12 mouse cellular contexts compared by ENCODE assay signal in the genomic region with DNA sequence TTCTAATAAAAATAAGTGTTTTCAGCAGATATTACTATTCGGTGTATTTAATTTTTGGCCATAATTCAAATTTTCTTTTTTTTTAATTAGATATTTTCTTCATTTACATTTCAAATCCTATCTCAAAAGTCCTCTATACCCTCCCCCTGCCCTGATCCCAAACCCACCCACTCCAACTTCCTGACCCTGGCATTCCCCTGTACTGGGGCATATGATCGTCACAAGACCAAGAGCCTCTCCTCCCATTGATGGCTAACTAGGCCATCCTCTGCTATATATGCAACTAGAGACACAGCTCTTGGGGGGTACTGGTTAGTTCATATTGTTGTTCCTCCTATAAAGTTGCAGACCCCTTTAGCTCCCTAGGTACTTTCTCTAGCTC. TPM values are rescaled to one million over a fixed set of nuclear protein-coding genes. Genes with fewer than 3 reads are reported as not detected.
"Had no signal": no experiment of that assay in that cellular context is flagged by ENCODE, and none has a peak within 500 bp of the region (broad histone marks: within the 10 kb centered on the region; RNA-seq: fewer than 3 reads in every experiment).

No protein-coding gene starts in this region.

RNA-seq across cellular contexts. Expression of a gene that starts 11.0 kb away (rescaled TPM):
- polyA plus RNA-seq: limb, embryonic 10.5 days; limb, embryonic 11.5 days; limb, embryonic 12.5 days; limb, embryonic 13.5 days; liver, embryonic 11.5 days; liver, embryonic 12.5 days; lung, embryonic 14.5 days; midbrain, embryonic 13.5 days; midbrain, embryonic 14.5 days; midbrain, embryonic 15.5 days; neural tube, embryonic 11.5 days; neural tube, embryonic 12.5 days had no signal
